Mouse (Mus musculus) heart, embryonic 11.5 days (tissue): ENCODE data around the gene Cdyl. TPM values are rescaled to one million over a fixed set of nuclear protein-coding genes. Genes with fewer than 3 reads are reported as not detected.
A peak's percentile ranks its signal among the peaks of the same experiment; 100 is the strongest.

Source experiments
- ATAC-seq: fragments of 200-750 bp; cut with Nextera tagmentation; replicated peaks from 2 replicates; pipeline ENCODE4 v1.8.0; 2017; ENCODE audit warnings: moderate library complexity; ENCODE audit not compliant: insufficient number of reproducible peaks, low FRiP score, low TSS enrichment
- H3K27ac ChIP-seq: fragments of 300-500 bp; sonication (generic); 2 replicates; pipeline ENCODE4 v1.5.1; 2014; ENCODE audit warnings: mild to moderate bottlenecking, low read depth, low read length
- H3K27me3 ChIP-seq: fragments of 300-500 bp; sonication (generic); 2 replicates; pipeline ENCODE4 v1.6.1; 2014; ENCODE audit warnings: mild to moderate bottlenecking, low read length, mixed read lengths; ENCODE audit not compliant: control insufficient read depth, insufficient read depth
- H3K36me3 ChIP-seq: fragments of 300-500 bp; sonication (generic); 2 replicates; pipeline ENCODE4 v1.6.1; 2014; ENCODE audit warnings: mild to moderate bottlenecking, low read length, moderate library complexity, mixed read lengths; ENCODE audit not compliant: control insufficient read depth, insufficient read depth
- H3K4me1 ChIP-seq: fragments of 300-500 bp; sonication (generic); 2 replicates; pipeline ENCODE4 v1.6.1; 2014; ENCODE audit warnings: low read length; ENCODE audit not compliant: control insufficient read depth, insufficient read depth
- H3K4me2 ChIP-seq: fragments of 300-500 bp; sonication (generic); 2 replicates; pipeline ENCODE4 v1.6.1; 2014; ENCODE audit warnings: mild to moderate bottlenecking, moderate library complexity
- H3K4me3 ChIP-seq: fragments of 300-500 bp; sonication (generic); 2 replicates; pipeline ENCODE4 v1.5.1; 2014; ENCODE audit warnings: low read depth, low read length
- H3K9ac ChIP-seq: fragments of 300-500 bp; sonication (generic); 2 replicates; pipeline ENCODE4 v1.6.1; 2014; ENCODE audit warnings: mild to moderate bottlenecking, low read depth, low read length, moderate library complexity
- H3K9me3 ChIP-seq: fragments of 300-500 bp; sonication (generic); replicated peaks from 2 replicates; pipeline ENCODE4 v1.6.1; 2016; ENCODE audit warnings: low read length; ENCODE audit not compliant: control insufficient read depth
- WGBS: fragments of 180-500 bp; shearing (Covaris S2); extraction: QIAGEN DNeasy Blood & Tissue Kit; methylation state at CpG from one replicate; pipeline ENCODE4 v1.1.7; 2014; ENCODE audit not compliant: insufficient replicate concordance; 5-methylcytosine and 5-hydroxymethylcytosine counted together
- polyA plus RNA-seq: library from polyadenylated mRNA; unstranded; fragments of >200 nt; fragmentation: Nextera tagmentation; extraction: Ambion mirVana; gene quantifications from 2 replicates; pipeline ENCODE4 v1.2.1, GENCODE M21; 2014

Cdyl gene
- polyA plus RNA-seq, 1 experiment from 2014 or later, result 14.9 TPM

GRCm38 (mm10) chr13:35732131-35732530 lies 72.5 kb downstream of the Cdyl start:
- ATAC-seq, result no peak
- Histone ChIP-seq H3K9me3 (no peaks in the 10 kb centered on the region; the same call in 1 of the 2 replicates), H3K4me3 (no peak overlapping the region), H3K27ac (no peak overlapping the region), H3K36me3 (no peaks in the 10 kb centered on the region), H3K4me1 (no peaks in the 10 kb centered on the region), H3K9ac (no peak overlapping the region), H3K4me2 (no peak overlapping the region), H3K27me3 (no peaks in the 10 kb centered on the region)
- 52% methylated on average over 4 of the region's 4 CpGs for WGBS

- H3K9ac ChIP-seq, result no peak overlapping the region
- no peaks in the 10 kb centered on the region; the same call in 1 of the 2 replicates for H3K9me3 ChIP-seq
- no peaks in the 10 kb centered on the region for H3K27me3 ChIP-seq
- H3K36me3 ChIP-seq, result no peaks in the 10 kb centered on the region
- 88% methylated on average over 5 of the region's 5 CpGs for WGBS
- H3K27ac ChIP-seq, result no peak overlapping the region
- H3K4me1 ChIP-seq, result no peaks in the 10 kb centered on the region
- no peak overlapping the region for H3K4me2 ChIP-seq
- no peak overlapping the region for H3K4me3 ChIP-seq
- no peak for ATAC-seq
These were observed 73.4 kb downstream of the Cdyl start for GRCm38 (mm10) chr13:35732891-35733596.

GRCm38 (mm10) chr13:35737565-35737964 lies 77.9 kb downstream of the Cdyl start:
- 29% methylated on average over 2 of the region's 2 CpGs for WGBS
- ATAC-seq, result no peak

GRCm38 (mm10) chr13:35738210-35738609 lies 78.6 kb downstream of the Cdyl start:
- H3K4me2 ChIP-seq, result no peak overlapping the region
- no peak overlapping the region for H3K27ac ChIP-seq
- no peak overlapping the region for H3K4me3 ChIP-seq
- H3K9me3 ChIP-seq, result no peaks in the 10 kb centered on the region
- no peak for ATAC-seq
- H3K27me3 ChIP-seq, result no peaks in the 10 kb centered on the region
- peaks cover 6% of the 10 kb centered on the region for H3K4me1 ChIP-seq
- H3K36me3 ChIP-seq, result no peaks in the 10 kb centered on the region
- WGBS, result 24% methylated on average over 2 of the region's 2 CpGs
- no peak overlapping the region for H3K9ac ChIP-seq

More at GRCm38 (mm10) chr13:35737565-35737964, 77.9 kb downstream of the Cdyl start:
- Histone ChIP-seq H3K9ac (no peak overlapping the region), H3K4me1 (no peaks in the 10 kb centered on the region; the same call in 1 of the 2 replicates), H3K4me2 (no peak overlapping the region), H3K36me3 (no peaks in the 10 kb centered on the region), H3K27me3 (no peaks in the 10 kb centered on the region), H3K27ac (no peak overlapping the region), H3K9me3 (no peaks in the 10 kb centered on the region; the same call in 1 of the 2 replicates), H3K4me3 (no peak overlapping the region)

- H3K36me3 ChIP-seq, result no peaks in the 10 kb centered on the region
- peaks cover 13% of the 10 kb centered on the region for H3K4me1 ChIP-seq
- H3K4me3 ChIP-seq, result no peak overlapping the region
- no peaks in the 10 kb centered on the region for H3K27me3 ChIP-seq
- H3K9ac ChIP-seq, result no peak overlapping the region
- no peak for ATAC-seq
- WGBS, result 20% methylated on average over 10 of the region's 10 CpGs
- no peaks in the 10 kb centered on the region for H3K9me3 ChIP-seq
- H3K27ac ChIP-seq, result no peak overlapping the region
- H3K4me2 ChIP-seq, result no peak overlapping the region
These were observed 79.8 kb downstream of the Cdyl start for GRCm38 (mm10) chr13:35739473-35739872.

GRCm38 (mm10) chr13:35740301-35741039 lies 80.8 kb downstream of the Cdyl start:
- peak; percentile 81 for ATAC-seq
- H3K4me3 ChIP-seq, result peak overlapping the region; percentile 93
- WGBS, result under 1% methylated on average over 51 of the region's 61 CpGs
- no peaks in the 10 kb centered on the region for H3K36me3 ChIP-seq
- H3K4me2 ChIP-seq, result peak overlapping the region; percentile 82
- H3K27me3 ChIP-seq, result no peaks in the 10 kb centered on the region
- H3K27ac ChIP-seq, result peak overlapping the region; percentile 96
- H3K9ac ChIP-seq, result peak overlapping the region; percentile 76
- peaks cover 13% of the 10 kb centered on the region for H3K4me1 ChIP-seq
- H3K9me3 ChIP-seq, result no peaks in the 10 kb centered on the region

- peak overlapping the region; percentile 82 for H3K4me2 ChIP-seq
- no peaks in the 10 kb centered on the region for H3K27me3 ChIP-seq
- H3K4me3 ChIP-seq, result peak overlapping the region; percentile 93
- no peaks in the 10 kb centered on the region for H3K9me3 ChIP-seq
- peak; percentile 93 for ATAC-seq
- no peaks in the 10 kb centered on the region for H3K36me3 ChIP-seq
- peak overlapping the region; percentile 96 for H3K27ac ChIP-seq
- H3K9ac ChIP-seq, result peak overlapping the region; percentile 97
- peaks cover 13% of the 10 kb centered on the region for H3K4me1 ChIP-seq
- WGBS, result under 1% methylated on average over 50 of the region's 68 CpGs
These were observed 81.5 kb downstream of the Cdyl start for GRCm38 (mm10) chr13:35741040-35741619.

- peak overlapping the region; percentile 93 for H3K4me3 ChIP-seq
- peak overlapping the region; percentile 82 for H3K4me2 ChIP-seq
- peaks cover 4% of the 10 kb centered on the region; the same call in 1 of the 2 replicates for H3K9me3 ChIP-seq
- ATAC-seq, result peak; percentile 63
- WGBS, result under 1% methylated on average over 79 of the region's 93 CpGs
- H3K36me3 ChIP-seq, result no peaks in the 10 kb centered on the region
- H3K27ac ChIP-seq, result peak overlapping the region; percentile 96
- peak overlapping the region; percentile 97 for H3K9ac ChIP-seq
- H3K27me3 ChIP-seq, result no peaks in the 10 kb centered on the region
- peaks cover 13% of the 10 kb centered on the region for H3K4me1 ChIP-seq
These were observed 82.2 kb downstream of the Cdyl start for GRCm38 (mm10) chr13:35741620-35742421.
